Mouse (Mus musculus) olfactory bulb, adult 2 months (tissue): ENCODE results near the gene Ak5.

Source experiments
- CTCF ChIP-seq: fragments of 200-500 bp; IDR thresholded peaks from 2 replicates; pipeline ENCODE4 v1.5.1; 2012; ENCODE audit warnings: low read depth, mild to moderate bottlenecking, low read length, moderate library complexity; ENCODE audit not compliant: insufficient read depth
- POLR2A ChIP-seq: fragments of 200-500 bp; IDR thresholded peaks from 2 replicates; pipeline ENCODE4 v1.6.1; 2012; ENCODE audit warnings: mild to moderate bottlenecking, low read depth, low read length, moderate library complexity; ENCODE audit not compliant: insufficient read depth

GRCm38 (mm10) chr3:152706901-152707300, 38.7 kb upstream of the Ak5 start:
- TF ChIP-seq CTCF (no peak), POLR2A (no peak)
